Mouse (Mus musculus) kidney, adult 8-10 months (tissue): ENCODE data around the gene Olfr907.

Source experiments
- DNase-seq, 2 experiments: peaks; one replicate each; pipeline ENCODE4 v3.0.0; 2022

Gene Olfr907

GRCm38 (mm10) chr9:38495501-38495900, at the start of gene Olfr907:
Olfr907 (plus strand) TSS chr9:38495801.
- DNase-seq: no peak

- no peak for DNase-seq
These were observed 48.2 kb upstream of the Olfr907 start, which contains the start of gene Olfr902 for GRCm38 (mm10) chr9:38447352-38447751. Olfr902 (plus strand) TSS chr9:38447652.

- DNase-seq: no peak
These were observed 32.8 kb upstream of the Olfr907 start, which contains the start of gene Olfr904 for GRCm38 (mm10) chr9:38462844-38463243. Olfr904 (plus strand) TSS chr9:38463144.

GRCm38 (mm10) chr9:38470807-38471206, 24.8 kb upstream of the Olfr907 start, which contains the start of gene Olfr905:
Olfr905 (plus strand) TSS chr9:38471107.
- no peak for DNase-seq

GRCm38 (mm10) chr9:38486785-38487184, 8.8 kb upstream of the Olfr907 start, which contains the start of gene Olfr906:
Olfr906 (plus strand) TSS chr9:38487085.
- DNase-seq: no peak

GRCm38 (mm10) chr9:38512353-38512752, 16.8 kb downstream of the Olfr907 start:
- DNase-seq: no peak

GRCm38 (mm10) chr9:38521280-38521679, 25.7 kb downstream of the Olfr907 start, which contains the start of gene Olfr911-ps1:
Olfr911-ps1 (plus strand) TSS chr9:38521580.
- no peak for DNase-seq

- no peak for DNase-seq
These were observed 41.9 kb downstream of the Olfr907 start, which contains the start of gene Olfr910 for GRCm38 (mm10) chr9:38537549-38537948. Olfr910 (plus strand) TSS chr9:38537849.
